Mouse (Mus musculus): ENCODE measurements around the gene Cntfr. TPM values are rescaled to one million over a fixed set of nuclear protein-coding genes. Genes with fewer than 3 reads are reported as not detected.

The Cntfr gene
- total RNA-seq, 2 experiments from 2014 or later, result 120 to 127 TPM

DNA sequence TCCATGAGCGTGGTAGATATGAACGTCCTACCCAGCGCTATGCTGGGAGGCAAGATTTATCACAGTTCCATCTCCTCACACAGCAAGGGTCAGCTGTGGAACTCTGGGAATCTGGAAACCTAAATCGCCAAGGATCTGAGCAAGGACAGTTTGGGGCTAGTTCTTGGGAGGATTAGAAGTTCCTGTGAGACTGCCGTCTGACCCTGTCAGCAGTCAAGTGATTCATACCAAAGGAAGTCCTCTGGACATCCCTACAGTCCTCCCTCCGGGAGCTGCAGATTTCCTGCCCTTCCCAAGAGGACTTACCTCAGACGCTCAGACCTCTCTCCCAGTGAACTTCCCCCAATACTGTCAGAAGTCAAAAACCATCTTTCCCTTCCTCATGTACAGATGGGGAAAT is 60.5 kb downstream of the Cntfr start:
- Histone ChIP-seq H3K27ac (no peak overlapping the region), H3K4me3 (no peak overlapping the region)
- no peak for TF ChIP-seq CTCF (IDR thresholded peaks at IDR 0.05)
- intact Hi-C loops (cut with DNase I), result no loop called here
- DNase-seq (ENCODE audit: extremely low spot score in 1 of 2, low spot score in 2 of 2), result no peak

DNA sequence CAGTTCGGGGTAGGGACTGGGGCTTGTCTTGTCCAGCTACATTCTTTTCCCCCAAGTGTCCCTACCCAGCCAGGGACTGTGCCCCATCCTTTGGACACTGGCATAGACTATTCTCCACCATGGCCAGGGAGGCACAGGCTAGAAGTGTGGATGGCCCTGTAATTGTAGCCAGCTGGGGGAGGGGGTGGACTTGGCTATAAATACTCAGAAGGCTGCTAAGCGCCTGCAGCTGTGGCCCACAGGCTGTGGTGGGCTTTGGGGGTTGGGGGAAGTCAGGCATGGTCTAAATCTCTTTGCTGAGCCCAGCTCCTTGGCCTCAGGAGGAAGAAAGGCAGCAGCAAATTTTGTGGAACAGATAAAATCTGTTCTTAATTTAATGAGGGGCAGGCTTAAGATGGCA is 61.0 kb downstream of the Cntfr start:
- Histone ChIP-seq H3K27ac (no peak overlapping the region), H3K4me3 (no peak overlapping the region)
- intact Hi-C loops (cut with DNase I), result no loop called here
- no peak for TF ChIP-seq CTCF (IDR thresholded peaks at IDR 0.05)
- DNase-seq (ENCODE audit: extremely low spot score in 1 of 2, low spot score in 2 of 2), result no peak

DNA sequence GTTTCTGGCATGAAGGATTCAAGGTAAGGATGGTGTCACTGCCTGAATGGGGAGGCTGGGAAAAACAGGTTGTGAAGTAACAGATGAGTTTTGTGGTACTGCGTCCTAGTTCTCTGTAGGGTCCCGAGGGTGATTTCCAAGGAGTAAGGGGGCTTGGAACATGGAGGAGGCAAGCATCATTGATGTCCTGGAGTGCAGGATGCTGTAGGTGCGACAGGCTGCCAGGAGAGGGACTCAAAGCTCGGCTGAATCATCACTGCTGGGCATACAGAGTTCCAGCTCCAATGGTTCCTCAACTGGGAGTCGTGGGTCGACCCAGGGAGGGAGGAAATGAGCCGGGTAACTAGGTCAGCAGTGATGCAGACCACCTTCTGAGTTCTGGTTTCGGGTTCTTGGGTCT is 61.7 kb downstream of the Cntfr start:
- Histone ChIP-seq H3K27ac (no peak overlapping the region), H3K4me3 (no peak overlapping the region)
- intact Hi-C loops (cut with DNase I), result no loop called here
- no peak; the same call in 1 of the 2 replicates for TF ChIP-seq CTCF (IDR thresholded peaks at IDR 0.05)
- no peak for DNase-seq (ENCODE audit: extremely low spot score in 1 of 2, low spot score in 2 of 2)

DNA sequence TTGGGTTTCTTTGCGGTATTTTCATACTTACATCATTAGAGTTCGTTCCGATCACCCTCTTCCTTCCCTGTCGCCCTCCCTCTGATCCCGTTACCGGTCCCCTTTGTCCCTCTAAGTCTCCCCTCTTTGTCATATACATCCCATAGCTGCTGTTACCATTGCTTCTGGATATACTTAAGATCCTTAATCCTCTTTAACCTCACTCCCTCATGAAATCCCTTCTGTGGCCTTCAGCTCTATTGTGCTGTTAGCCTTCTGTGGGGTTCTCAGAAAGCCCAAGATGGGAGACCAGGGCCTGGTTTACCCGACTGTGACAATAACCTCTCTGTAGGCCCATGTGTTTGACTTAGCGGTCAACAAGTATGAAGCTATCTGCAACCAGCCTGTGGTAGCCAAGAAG is 62.3 kb downstream of the Cntfr start:
- no peak for TF ChIP-seq CTCF (IDR thresholded peaks at IDR 0.05)
- no peak overlapping the region for H3K4me3 ChIP-seq
- intact Hi-C loops (cut with DNase I), result no loop called here
- no peak overlapping the region for H3K27ac ChIP-seq
- DNase-seq (ENCODE audit: extremely low spot score in 1 of 2, low spot score in 2 of 2), result no peak

GRCm38 (mm10) chr4:41633001-41633400 is 63.9 kb downstream of the Cntfr start:
- DNase-seq (ENCODE audit: extremely low spot score in 1 of 2, low spot score in 2 of 2), result no peak
- intact Hi-C loops (cut with DNase I), result no loop called here
- Histone ChIP-seq H3K4me3 (no peak overlapping the region), H3K27ac (no peak overlapping the region)
- TF ChIP-seq CTCF (IDR thresholded peaks at IDR 0.05), result no peak

- intact Hi-C loops (cut with DNase I), result no loop called here
- no peak overlapping the region for H3K4me3 ChIP-seq
- DNase-seq (ENCODE audit: extremely low spot score in 1 of 2, low spot score in 2 of 2), result peak in 1 of 2 experiments; percentile 50
- TF ChIP-seq CTCF (IDR thresholded peaks at IDR 0.05), result no peak
- peak overlapping the region; percentile 53 for H3K27ac ChIP-seq
Measured at GRCm38 (mm10) chr4:41631390-41631789, 65.5 kb downstream of the Cntfr start.

DNA sequence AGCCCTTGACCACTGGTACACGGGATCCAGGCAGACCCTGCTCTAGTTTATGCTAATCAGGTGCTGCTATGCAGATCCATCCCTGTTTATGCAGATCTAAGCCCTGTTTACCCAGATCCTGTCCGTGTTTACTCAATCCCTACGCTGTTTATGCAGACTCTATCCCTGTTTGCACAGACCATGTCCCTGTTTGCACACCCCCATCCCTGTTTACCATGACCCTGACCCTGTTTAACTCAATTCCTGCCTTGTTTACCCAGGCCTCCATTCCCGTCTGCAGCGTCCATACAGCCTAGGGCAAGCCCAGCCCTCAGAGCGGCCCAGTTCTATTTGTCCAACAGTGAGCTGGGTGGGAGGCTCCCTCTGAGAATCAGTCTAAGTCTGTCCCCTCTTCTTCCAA is 66.7 kb downstream of the Cntfr start:
- no peak for TF ChIP-seq CTCF (IDR thresholded peaks at IDR 0.05)
- intact Hi-C loops (cut with DNase I), result no loop called here
- no peak overlapping the region for H3K27ac ChIP-seq
- no peak for DNase-seq (ENCODE audit: extremely low spot score in 1 of 2, low spot score in 2 of 2)
- no peak overlapping the region for H3K4me3 ChIP-seq

DNA sequence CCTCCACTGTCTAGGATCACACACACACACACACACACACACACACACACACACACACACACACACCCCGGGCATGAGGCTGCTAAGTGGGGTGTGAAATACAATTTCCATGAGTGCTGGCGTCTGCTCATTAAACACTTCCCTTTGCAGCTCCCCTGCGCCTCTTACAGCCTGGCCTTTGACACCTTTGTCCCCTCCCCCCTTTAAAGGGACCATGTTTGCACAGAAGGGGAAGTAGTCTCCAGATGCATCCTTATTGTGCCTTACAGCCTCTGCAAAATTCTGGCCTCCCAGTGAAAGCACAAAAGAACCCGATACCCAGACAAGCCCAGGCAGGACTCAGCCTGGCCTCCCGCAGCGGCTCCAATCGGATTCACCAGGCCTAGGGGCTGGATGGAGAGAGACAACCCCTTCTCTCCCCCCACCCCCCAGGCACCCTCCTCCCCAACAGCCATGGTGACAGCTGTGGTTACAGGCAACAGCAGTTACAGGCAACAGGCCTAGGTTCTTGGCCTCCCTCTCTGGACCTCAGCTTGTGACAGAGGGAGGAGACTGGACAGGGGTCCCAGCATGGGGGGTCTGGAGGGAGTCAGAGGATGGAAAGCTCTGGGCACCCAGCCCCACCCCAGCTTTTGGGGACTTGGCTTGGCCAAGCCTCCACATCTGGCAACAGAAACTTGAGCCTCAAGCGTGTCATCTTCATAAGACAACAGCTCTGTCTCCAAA is 68.5 kb downstream of the Cntfr start:
- DNase-seq (ENCODE audit: extremely low spot score in 1 of 2, low spot score in 2 of 2), result no peak

GRCm38 (mm10) chr4:41622071-41622470 is 74.8 kb downstream of the Cntfr start:
- no peak for TF ChIP-seq CTCF (IDR thresholded peaks at IDR 0.05)
- Histone ChIP-seq H3K4me3 (no peak overlapping the region), H3K27ac (no peak overlapping the region)
- DNase-seq (ENCODE audit: extremely low spot score in 1 of 2, low spot score in 2 of 2), result no peak
- intact Hi-C loops (cut with DNase I), result no loop called here

More for the DNA sequence above, 68.5 kb downstream of the Cntfr start:
- no peak for TF ChIP-seq CTCF (IDR thresholded peaks at IDR 0.05)
- Histone ChIP-seq H3K27ac (no peak overlapping the region), H3K4me3 (no peak overlapping the region)
- intact Hi-C loops (cut with DNase I), result no loop called here

GRCm38 (mm10) chr4:41618916-41619746 is 77.8 kb downstream of the Cntfr start:
- no peak for TF ChIP-seq CTCF (IDR thresholded peaks at IDR 0.05)
- intact Hi-C loops (cut with DNase I), result no loop called here
- DNase-seq (ENCODE audit: extremely low spot score in 1 of 2, low spot score in 2 of 2), result peak in 1 of 2 experiments; percentile 37
- Histone ChIP-seq H3K27ac (no peak overlapping the region), H3K4me3 (no peak overlapping the region)

DNA sequence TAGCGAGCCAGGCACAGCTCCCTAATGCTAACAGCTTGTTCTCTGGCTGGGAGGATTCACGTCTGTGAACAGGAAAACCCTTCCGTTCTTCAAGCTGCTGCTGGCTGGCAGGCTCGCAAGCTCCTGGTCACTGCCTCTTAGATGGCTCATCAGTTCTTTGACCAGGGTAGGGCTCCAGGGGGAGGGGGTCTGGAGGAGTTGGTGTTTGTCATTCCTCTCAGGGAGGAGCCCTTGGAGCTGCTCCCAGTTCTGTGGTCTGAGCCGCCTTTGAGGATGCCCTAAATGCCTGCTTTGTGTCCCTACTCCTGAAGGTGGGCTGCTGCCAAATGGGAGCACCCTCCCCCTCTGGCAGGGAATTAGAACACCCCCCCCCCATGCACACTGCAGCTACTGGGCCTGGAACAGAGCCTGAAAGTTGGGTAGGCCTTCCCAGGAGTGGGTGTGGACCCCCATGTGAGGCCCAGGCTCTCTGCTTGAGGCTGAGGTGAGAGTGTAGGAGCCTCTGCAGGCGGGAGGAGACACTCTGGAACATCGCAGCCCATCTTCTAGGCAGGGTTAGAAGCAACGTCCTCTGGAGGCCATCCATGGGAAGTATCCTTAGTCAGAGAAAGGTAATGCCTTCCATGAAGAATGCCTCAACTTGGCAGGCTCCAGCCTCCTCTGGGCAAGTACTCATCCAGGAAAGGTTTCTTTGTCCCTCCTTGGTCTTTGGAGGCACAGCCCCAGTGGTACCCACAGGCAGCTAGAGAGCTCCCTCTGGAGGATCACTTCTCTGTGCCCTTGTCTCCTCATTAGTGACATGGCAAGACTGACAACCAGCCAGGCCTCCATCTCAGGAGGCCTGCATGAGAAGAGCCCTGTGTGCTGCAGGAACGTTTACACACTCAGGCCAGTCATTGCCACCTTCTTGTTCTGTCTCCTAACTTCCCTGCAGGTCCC is 81.0 kb downstream of the Cntfr start:
- Histone ChIP-seq H3K4me3 (no peak overlapping the region), H3K27ac (peak overlapping the region; percentile 77)
- DNase-seq (ENCODE audit: extremely low spot score in 1 of 2, low spot score in 2 of 2), result peak; percentile 55 to 78
- intact Hi-C loops (cut with DNase I), result loop anchor here (1.0 to 2.0 kb wide), 3 partner anchors 31 to 93 kb away; no protein-coding TSS in a partner anchor
- peak; percentile 39 for TF ChIP-seq CTCF (IDR thresholded peaks at IDR 0.05)
